Mouse (Mus musculus): Measurements from ENCODE around the gene Emid1. TPM values are rescaled to one million over a fixed set of nuclear protein-coding genes. Genes with fewer than 3 reads are reported as not detected.

Emid1 gene
- polyA plus RNA-seq, 1 experiment from 2014 or later, result 14.6 TPM

DNA sequence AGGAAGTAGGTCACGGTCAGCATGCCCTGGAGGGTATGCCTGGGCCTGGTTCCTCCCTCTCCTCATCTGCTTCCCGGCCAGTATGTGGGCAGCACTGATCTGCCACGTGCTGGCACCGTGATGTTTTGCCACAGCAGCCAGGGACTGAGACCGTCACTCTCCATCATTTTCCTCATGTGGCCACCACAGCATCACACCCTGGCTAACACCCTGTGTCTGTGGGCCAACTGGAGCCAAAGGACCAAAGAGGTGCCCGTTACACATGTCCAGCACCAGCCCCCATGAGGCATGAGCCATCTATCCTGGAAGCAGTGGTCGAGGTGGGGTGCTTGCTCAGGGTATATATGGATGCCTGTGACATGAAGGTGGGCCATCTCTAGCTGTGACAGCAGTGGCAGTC lies 23.1 kb upstream of the Emid1 start:
- WGBS, result 84% methylated on average over 7 of the region's 7 CpGs

DNA sequence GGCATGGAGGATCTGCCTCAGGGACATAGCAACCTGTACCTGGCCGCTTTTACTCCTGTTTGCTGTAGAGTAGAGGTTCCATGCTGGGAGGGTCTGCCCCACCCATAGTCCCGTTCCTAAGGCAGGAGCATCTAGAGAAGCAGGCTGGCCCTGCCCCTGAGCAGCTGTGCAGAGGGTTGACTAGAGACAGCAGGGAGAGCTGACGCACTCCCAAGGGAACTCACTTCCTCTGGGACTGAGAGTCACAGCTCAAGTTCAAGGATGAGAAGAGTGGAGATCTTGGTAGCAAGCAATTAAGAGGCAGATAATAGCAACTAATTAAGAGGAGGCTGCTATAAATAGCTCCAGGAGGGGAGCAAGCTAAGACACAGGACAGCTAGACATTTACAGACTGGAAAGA lies 20.8 kb upstream of the Emid1 start:
- H3K4me1 ChIP-seq (replicated peaks; ENCODE audit: control insufficient read depth, insufficient read depth, low read length), result no peaks in the 10 kb centered on the region
- no peak overlapping the region for H3K9ac ChIP-seq (ENCODE audit: low read depth, low read length)
- H3K36me3 ChIP-seq (ENCODE audit: control insufficient read depth, insufficient read depth, low read length), result no peaks in the 10 kb centered on the region
- H3K9me3 ChIP-seq (ENCODE audit: control insufficient read depth, low read length), result no peaks in the 10 kb centered on the region
- H3K27me3 ChIP-seq (replicated peaks; ENCODE audit: control insufficient read depth, insufficient read depth, low read length), result no peaks in the 10 kb centered on the region
- no peak overlapping the region for H3K27ac ChIP-seq (ENCODE audit: low read depth, low read length)
- ATAC-seq (replicated peaks; ENCODE audit: low FRiP score), result no peak
- no peak overlapping the region for H3K4me3 ChIP-seq (ENCODE audit: low read depth, low read length)
- H3K4me2 ChIP-seq, result no peak overlapping the region
- 58% methylated on average over 3 of the region's 3 CpGs for WGBS
- no peak for DNase-seq (ENCODE audit: low spot score)

More for the DNA sequence above, 23.1 kb upstream of the Emid1 start:
- ATAC-seq (replicated peaks; ENCODE audit: low FRiP score) (no peak), DNase-seq (ENCODE audit: low spot score) (no peak)
- H3K9me3 ChIP-seq (ENCODE audit: control insufficient read depth, low read length), result no peaks in the 10 kb centered on the region
- no peak overlapping the region for H3K9ac ChIP-seq (ENCODE audit: low read depth, low read length)
- H3K4me3 ChIP-seq (ENCODE audit: low read depth, low read length), result no peak overlapping the region
- no peak overlapping the region for H3K4me2 ChIP-seq
- no peaks in the 10 kb centered on the region for H3K4me1 ChIP-seq (replicated peaks; ENCODE audit: control insufficient read depth, insufficient read depth, low read length)
- H3K27me3 ChIP-seq (replicated peaks; ENCODE audit: control insufficient read depth, insufficient read depth, low read length), result no peaks in the 10 kb centered on the region
- H3K27ac ChIP-seq (ENCODE audit: low read depth, low read length), result no peak overlapping the region
- H3K36me3 ChIP-seq (ENCODE audit: control insufficient read depth, insufficient read depth, low read length), result no peaks in the 10 kb centered on the region

- no peaks in the 10 kb centered on the region for H3K36me3 ChIP-seq (ENCODE audit: control insufficient read depth, insufficient read depth, low read length)
- no peak for ATAC-seq (replicated peaks; ENCODE audit: low FRiP score)
- no peaks in the 10 kb centered on the region for H3K27me3 ChIP-seq (replicated peaks; ENCODE audit: control insufficient read depth, insufficient read depth, low read length)
- H3K4me1 ChIP-seq (replicated peaks; ENCODE audit: control insufficient read depth, insufficient read depth, low read length), result no peaks in the 10 kb centered on the region
- H3K4me2 ChIP-seq, result no peak overlapping the region
- no peaks in the 10 kb centered on the region for H3K9me3 ChIP-seq (ENCODE audit: control insufficient read depth, low read length)
- DNase-seq (ENCODE audit: low spot score), result no peak
- H3K27ac ChIP-seq (ENCODE audit: low read depth, low read length), result no peak overlapping the region
- H3K9ac ChIP-seq (ENCODE audit: low read depth, low read length), result no peak overlapping the region
- no peak overlapping the region for H3K4me3 ChIP-seq (ENCODE audit: low read depth, low read length)
- 76% methylated on average over 9 of the region's 9 CpGs for WGBS
Observed at GRCm38 (mm10) chr11:5167311-5167710, 15.3 kb upstream of the Emid1 start.

- 47% methylated on average over 8 of the region's 8 CpGs for WGBS
- Histone ChIP-seq H3K27me3 (replicated peaks; ENCODE audit: control insufficient read depth, insufficient read depth, low read length) (no peaks in the 10 kb centered on the region), H3K4me2 (no peak overlapping the region), H3K9ac (ENCODE audit: low read depth, low read length) (no peak overlapping the region), H3K27ac (ENCODE audit: low read depth, low read length) (no peak overlapping the region), H3K36me3 (ENCODE audit: control insufficient read depth, insufficient read depth, low read length) (no peaks in the 10 kb centered on the region), H3K9me3 (ENCODE audit: control insufficient read depth, low read length) (peaks cover 6% of the 10 kb centered on the region), H3K4me3 (ENCODE audit: low read depth, low read length) (no peak overlapping the region), H3K4me1 (replicated peaks; ENCODE audit: control insufficient read depth, insufficient read depth, low read length) (no peaks in the 10 kb centered on the region)
- no peak for DNase-seq (ENCODE audit: low spot score)
- ATAC-seq (replicated peaks; ENCODE audit: low FRiP score), result no peak
Observed at GRCm38 (mm10) chr11:5165471-5165916, 13.4 kb upstream of the Emid1 start.

- Histone ChIP-seq H3K36me3 (ENCODE audit: control insufficient read depth, insufficient read depth, low read length) (no peaks in the 10 kb centered on the region), H3K27ac (ENCODE audit: low read depth, low read length) (no peak overlapping the region), H3K4me2 (no peak overlapping the region), H3K4me1 (replicated peaks; ENCODE audit: control insufficient read depth, insufficient read depth, low read length) (0 out of 2 replicates have a peak, but pooled peaks cover 4% of the 10 kb centered on the region), H3K9ac (ENCODE audit: low read depth, low read length) (no peak overlapping the region), H3K9me3 (ENCODE audit: control insufficient read depth, low read length) (peaks cover 6% of the 10 kb centered on the region), H3K4me3 (ENCODE audit: low read depth, low read length) (no peak overlapping the region), H3K27me3 (replicated peaks; ENCODE audit: control insufficient read depth, insufficient read depth, low read length) (no peaks in the 10 kb centered on the region)
- WGBS, result 27% methylated on average over 8 of the region's 8 CpGs
- DNase-seq (ENCODE audit: low spot score) (no peak), ATAC-seq (replicated peaks; ENCODE audit: low FRiP score) (no peak)
Observed at GRCm38 (mm10) chr11:5164310-5164709, 12.3 kb upstream of the Emid1 start.

DNA sequence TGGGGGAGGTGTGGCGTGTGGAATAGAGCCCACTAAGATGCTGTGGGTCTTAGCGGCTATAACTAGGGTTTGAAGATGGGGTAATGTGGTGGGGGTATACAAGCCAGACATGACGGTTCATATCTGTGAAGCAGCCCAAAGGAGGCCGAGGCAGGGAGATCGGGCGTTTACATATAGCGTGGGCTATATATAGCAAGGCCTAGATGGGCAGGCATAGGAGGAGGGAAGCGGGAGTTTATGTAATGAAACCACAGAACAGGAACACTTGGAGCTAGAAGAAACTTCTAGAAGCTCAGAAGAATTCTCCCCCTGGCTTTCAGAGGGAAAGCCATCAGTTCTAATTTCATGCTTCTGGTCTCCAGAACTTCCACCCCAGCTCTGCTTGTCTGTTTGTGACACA lies 11.4 kb upstream of the Emid1 start:
- no peak for ATAC-seq (replicated peaks; ENCODE audit: low FRiP score)
- 70% methylated on average over 8 of the region's 8 CpGs for WGBS
- no peak overlapping the region for H3K4me3 ChIP-seq (ENCODE audit: low read depth, low read length)

GRCm38 (mm10) chr11:5160722-5161485 lies 8.8 kb upstream of the Emid1 start:
- Histone ChIP-seq H3K27ac (ENCODE audit: low read depth, low read length) (no peak overlapping the region), H3K4me3 (ENCODE audit: low read depth, low read length) (no peak overlapping the region), H3K4me2 (no peak overlapping the region), H3K36me3 (ENCODE audit: control insufficient read depth, insufficient read depth, low read length) (no peaks in the 10 kb centered on the region), H3K9ac (ENCODE audit: low read depth, low read length) (no peak overlapping the region), H3K9me3 (ENCODE audit: control insufficient read depth, low read length) (peaks cover 6% of the 10 kb centered on the region), H3K27me3 (replicated peaks; ENCODE audit: control insufficient read depth, insufficient read depth, low read length) (no peaks in the 10 kb centered on the region), H3K4me1 (replicated peaks; ENCODE audit: control insufficient read depth, insufficient read depth, low read length) (0 out of 2 replicates have a peak, but pooled peaks cover 7% of the 10 kb centered on the region)
- ATAC-seq (replicated peaks; ENCODE audit: low FRiP score), result no peak
- WGBS, result 76% methylated on average over 17 of the region's 17 CpGs
- DNase-seq (ENCODE audit: low spot score), result no peak

More for the DNA sequence above, 11.4 kb upstream of the Emid1 start:
- Histone ChIP-seq H3K4me1 (replicated peaks; ENCODE audit: control insufficient read depth, insufficient read depth, low read length) (0 out of 2 replicates have a peak, but pooled peaks cover 4% of the 10 kb centered on the region), H3K9ac (ENCODE audit: low read depth, low read length) (no peak overlapping the region), H3K9me3 (ENCODE audit: control insufficient read depth, low read length) (peaks cover 6% of the 10 kb centered on the region), H3K4me2 (no peak overlapping the region), H3K27me3 (replicated peaks; ENCODE audit: control insufficient read depth, insufficient read depth, low read length) (no peaks in the 10 kb centered on the region), H3K36me3 (ENCODE audit: control insufficient read depth, insufficient read depth, low read length) (no peaks in the 10 kb centered on the region), H3K27ac (ENCODE audit: low read depth, low read length) (no peak overlapping the region)
- no peak for DNase-seq (ENCODE audit: low spot score)

GRCm38 (mm10) chr11:5158056-5158455 lies 6.0 kb upstream of the Emid1 start:
- peaks cover 6% of the 10 kb centered on the region for H3K9me3 ChIP-seq (ENCODE audit: control insufficient read depth, low read length)
- no peak overlapping the region for H3K27ac ChIP-seq (ENCODE audit: low read depth, low read length)
- H3K9ac ChIP-seq (ENCODE audit: low read depth, low read length), result no peak overlapping the region
- H3K27me3 ChIP-seq (replicated peaks; ENCODE audit: control insufficient read depth, insufficient read depth, low read length), result no peaks in the 10 kb centered on the region
- no peak overlapping the region for H3K4me3 ChIP-seq (ENCODE audit: low read depth, low read length)
- WGBS, result 91% methylated on average over 11 of the region's 11 CpGs
- H3K4me1 ChIP-seq (replicated peaks; ENCODE audit: control insufficient read depth, insufficient read depth, low read length), result peaks cover 11% of the 10 kb centered on the region; the same call in 1 of the 2 replicates
- no peaks in the 10 kb centered on the region for H3K36me3 ChIP-seq (ENCODE audit: control insufficient read depth, insufficient read depth, low read length)
- H3K4me2 ChIP-seq, result no peak overlapping the region
- no peak for DNase-seq (ENCODE audit: low spot score)
- no peak for ATAC-seq (replicated peaks; ENCODE audit: low FRiP score)
